Mouse (Mus musculus): ENCODE measurements around the gene Il3. TPM values are rescaled to one million over a fixed set of nuclear protein-coding genes. Genes with fewer than 3 reads are reported as not detected.

Gene Il3
- not detected in 2 replicates for polyA plus RNA-seq (2016; fragmentation: Nextera tagmentation; extraction: Ambion mirVana)

DNA sequence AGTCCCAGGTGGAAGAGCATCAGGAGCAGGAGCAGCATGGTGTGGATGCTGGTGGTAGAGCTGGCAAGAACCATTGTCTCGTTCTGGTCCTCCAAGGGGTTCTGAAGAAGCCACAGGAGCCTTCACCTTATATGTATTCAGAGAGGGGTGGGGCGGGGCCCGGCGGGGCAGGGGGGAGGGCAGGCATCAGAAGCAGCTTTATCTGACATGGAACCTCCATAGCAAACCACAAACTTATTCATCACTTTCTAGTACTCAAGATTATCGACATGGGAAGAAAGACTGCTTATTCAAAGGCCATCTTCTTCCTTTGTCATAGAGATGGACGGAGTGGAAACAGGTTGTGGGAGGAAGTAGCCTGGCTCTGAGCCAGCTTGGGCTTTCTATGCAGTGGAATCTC lies at the start of gene Il3:
Gene Il3 (minus strand): TSS at position 101 of the 400 bp plus-strand sequence.
- Histone ChIP-seq H3K36me3 (replicated peaks) (no peaks in the 10 kb centered on the region), H3K4me3 (no peak within 1 kb of the TSS), H3K4me1 (no peaks in the 10 kb centered on the region), H3K27ac (no peak within 1 kb of the TSS), H3K9me3 (no peaks in the 10 kb centered on the region), H3K27me3 (ENCODE audit: poor library complexity, severe bottlenecking) (no peaks in the 10 kb centered on the region)
- no peak for DNase-seq (ENCODE audit: extremely low spot score, low spot score)
- 84% methylated on average over 6 of the region's 6 CpGs for WGBS

DNA sequence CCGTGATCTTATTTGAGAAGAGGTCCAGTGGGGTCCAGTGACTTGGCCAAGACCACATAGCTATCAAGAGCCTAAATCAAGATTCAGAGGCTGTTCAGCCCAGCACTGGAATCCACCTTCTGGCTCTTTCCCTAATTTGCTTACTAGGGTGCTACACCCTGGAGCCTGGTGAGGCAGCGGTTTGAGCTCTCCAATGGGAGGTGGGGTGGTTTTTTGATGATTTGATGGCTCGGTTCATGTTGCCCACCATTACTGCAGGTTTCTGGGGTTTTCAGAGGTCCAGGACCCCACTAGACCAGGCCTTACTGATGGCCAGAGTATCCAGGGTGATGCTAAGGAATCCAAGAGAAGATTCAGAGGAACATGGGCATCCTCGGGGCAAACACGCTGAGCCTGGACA lies 48.3 kb upstream of the Il3 start:
- H3K4me1 ChIP-seq = peaks cover 52% of the 10 kb centered on the region
- WGBS = 90% methylated on average over 5 of the region's 5 CpGs
- H3K27me3 ChIP-seq (ENCODE audit: poor library complexity, severe bottlenecking) = no peaks in the 10 kb centered on the region
- peak overlapping the region; percentile 85 for H3K27ac ChIP-seq
- peaks cover 4% of the 10 kb centered on the region; the same call in 1 of the 2 replicates for H3K36me3 ChIP-seq (replicated peaks)
- no peaks in the 10 kb centered on the region for H3K9me3 ChIP-seq
- DNase-seq (ENCODE audit: extremely low spot score, low spot score) = no peak
- no peak overlapping the region for H3K4me3 ChIP-seq

DNA sequence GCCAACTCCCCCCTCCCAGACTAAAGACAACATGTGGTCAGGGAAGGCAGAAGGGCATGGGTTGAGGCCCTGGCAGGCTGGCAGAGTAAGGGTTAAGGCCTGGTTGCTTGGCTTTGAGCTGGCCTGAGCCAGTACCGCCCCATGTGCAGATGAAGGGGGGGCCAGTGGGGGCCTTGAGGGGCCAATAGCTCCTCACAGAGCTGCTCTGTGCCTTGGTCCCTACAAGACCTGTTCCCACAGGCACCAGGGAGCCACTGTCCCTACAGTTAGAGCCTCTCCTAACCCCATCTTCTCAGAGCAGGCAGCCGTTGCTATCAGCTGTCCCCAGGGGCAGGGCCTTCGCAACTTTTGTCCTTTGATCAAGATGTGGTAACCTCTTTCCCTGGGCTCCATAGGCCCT lies 47.7 kb upstream of the Il3 start:
- H3K4me3 ChIP-seq = no peak overlapping the region
- WGBS = 19% methylated on average over 3 of the region's 3 CpGs
- no peaks in the 10 kb centered on the region for H3K9me3 ChIP-seq
- H3K4me1 ChIP-seq = peaks cover 52% of the 10 kb centered on the region
- H3K27me3 ChIP-seq (ENCODE audit: poor library complexity, severe bottlenecking) = no peaks in the 10 kb centered on the region
- no peaks in the 10 kb centered on the region; the same call in 1 of the 2 replicates for H3K36me3 ChIP-seq (replicated peaks)
- H3K27ac ChIP-seq = peak overlapping the region; percentile 85
- peak; percentile 29 for DNase-seq (ENCODE audit: extremely low spot score, low spot score)

DNA sequence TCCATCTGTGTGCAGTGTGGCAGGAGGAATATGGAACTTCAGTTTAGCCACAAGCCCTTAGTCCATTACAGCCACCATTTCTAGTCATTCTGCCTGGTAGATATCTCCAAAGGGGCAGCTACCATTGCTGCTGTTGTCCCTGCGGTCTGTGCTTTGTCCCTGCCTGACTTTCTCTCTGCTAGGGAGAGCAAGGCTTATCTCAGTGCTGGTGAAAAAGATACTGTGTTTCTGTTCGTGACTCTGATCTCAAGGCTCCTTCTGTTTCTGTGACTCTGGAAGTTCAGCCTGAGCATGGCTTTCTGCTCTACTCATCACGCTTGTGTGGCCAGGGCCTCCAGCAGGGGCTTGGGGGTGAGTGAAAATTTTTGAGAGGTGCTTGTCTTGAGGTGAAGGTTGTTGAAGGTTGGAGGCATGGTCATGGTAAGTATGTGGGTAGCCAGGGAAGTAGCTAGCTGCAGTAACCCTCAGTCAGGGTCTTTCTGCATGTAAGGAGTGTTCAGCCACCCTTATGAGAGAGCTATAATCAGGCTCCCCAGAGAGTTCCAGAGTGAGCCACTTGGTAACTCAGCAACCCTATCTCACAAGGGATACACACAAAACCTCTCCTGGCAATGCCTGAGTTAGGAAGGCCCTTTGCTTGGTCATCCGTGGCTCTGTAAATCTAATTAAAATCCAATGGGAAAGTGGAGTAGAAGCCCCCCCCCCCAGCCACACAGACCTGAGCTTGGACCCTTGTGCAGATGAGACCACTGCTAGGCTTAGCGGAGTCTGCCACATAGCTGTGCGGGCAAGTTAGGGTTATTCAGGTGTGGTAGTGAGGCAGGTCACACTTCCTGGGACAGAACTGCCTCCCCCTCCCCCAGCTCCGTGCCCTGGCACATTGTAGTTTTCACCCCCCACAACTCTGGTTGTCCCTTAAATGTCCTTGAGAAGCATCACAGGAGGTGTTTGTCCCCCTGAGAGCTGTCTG lies 46.6 kb upstream of the Il3 start:
- Histone ChIP-seq H3K27ac (peak overlapping the region; percentile 85), H3K4me1 (peaks cover 52% of the 10 kb centered on the region), H3K9me3 (no peaks in the 10 kb centered on the region), H3K36me3 (replicated peaks) (no peaks in the 10 kb centered on the region), H3K4me3 (no peak overlapping the region), H3K27me3 (ENCODE audit: poor library complexity, severe bottlenecking) (no peaks in the 10 kb centered on the region)
- DNase-seq (ENCODE audit: extremely low spot score, low spot score) = no peak
- 76% methylated on average over 7 of the region's 7 CpGs for WGBS

DNA sequence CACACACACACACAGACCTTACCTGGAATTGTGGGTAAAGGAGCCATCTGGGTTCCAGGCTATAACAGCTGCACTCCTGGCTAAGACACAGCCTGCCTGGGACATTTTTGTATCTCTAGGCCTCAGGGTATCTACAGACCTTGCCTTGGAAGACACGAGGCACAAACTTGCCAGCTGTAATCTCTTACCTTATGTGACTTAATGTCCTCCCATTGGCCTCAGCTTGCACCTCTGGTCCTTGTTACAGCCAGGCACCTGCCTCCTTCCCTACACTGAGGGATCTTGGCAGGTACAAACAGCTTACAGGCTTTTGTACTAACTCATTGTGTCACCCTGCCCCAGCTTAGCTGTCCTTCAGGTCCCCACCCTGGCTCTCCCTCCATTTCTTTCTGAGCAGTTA lies 45.5 kb upstream of the Il3 start:
- no peak overlapping the region for H3K4me3 ChIP-seq
- 40% methylated on average over 1 of the region's 1 CpGs for WGBS
- H3K9me3 ChIP-seq = no peaks in the 10 kb centered on the region
- H3K36me3 ChIP-seq (replicated peaks) = no peaks in the 10 kb centered on the region
- DNase-seq (ENCODE audit: extremely low spot score, low spot score) = no peak
- peaks cover 52% of the 10 kb centered on the region for H3K4me1 ChIP-seq
- H3K27me3 ChIP-seq (ENCODE audit: poor library complexity, severe bottlenecking) = no peaks in the 10 kb centered on the region
- H3K27ac ChIP-seq = peak overlapping the region; percentile 85

- peak; percentile 67 for DNase-seq (ENCODE audit: extremely low spot score, low spot score)
- no peaks in the 10 kb centered on the region for H3K27me3 ChIP-seq (ENCODE audit: poor library complexity, severe bottlenecking)
- no peaks in the 10 kb centered on the region for H3K9me3 ChIP-seq
- H3K4me1 ChIP-seq = peaks cover 52% of the 10 kb centered on the region
- WGBS = 2% methylated on average over 5 of the region's 5 CpGs
- H3K27ac ChIP-seq = peak overlapping the region; percentile 85
- H3K36me3 ChIP-seq (replicated peaks) = no peaks in the 10 kb centered on the region
- 0 out of 2 replicates have a peak overlapping the region, but pooled peaks have one; percentile 6 for H3K4me3 ChIP-seq
These were observed 44.9 kb upstream of the Il3 start for GRCm38 (mm10) chr11:54312021-54312420.

- no peaks in the 10 kb centered on the region for H3K9me3 ChIP-seq
- no peaks in the 10 kb centered on the region for H3K27me3 ChIP-seq (ENCODE audit: poor library complexity, severe bottlenecking)
- peak overlapping the region; percentile 85 for H3K27ac ChIP-seq
- WGBS = 81% methylated on average over 2 of the region's 2 CpGs
- no peaks in the 10 kb centered on the region for H3K36me3 ChIP-seq (replicated peaks)
- DNase-seq (ENCODE audit: extremely low spot score, low spot score) = no peak
- H3K4me1 ChIP-seq = peaks cover 58% of the 10 kb centered on the region
- no peak overlapping the region for H3K4me3 ChIP-seq
These were observed 43.5 kb upstream of the Il3 start for GRCm38 (mm10) chr11:54310588-54310987.

DNA sequence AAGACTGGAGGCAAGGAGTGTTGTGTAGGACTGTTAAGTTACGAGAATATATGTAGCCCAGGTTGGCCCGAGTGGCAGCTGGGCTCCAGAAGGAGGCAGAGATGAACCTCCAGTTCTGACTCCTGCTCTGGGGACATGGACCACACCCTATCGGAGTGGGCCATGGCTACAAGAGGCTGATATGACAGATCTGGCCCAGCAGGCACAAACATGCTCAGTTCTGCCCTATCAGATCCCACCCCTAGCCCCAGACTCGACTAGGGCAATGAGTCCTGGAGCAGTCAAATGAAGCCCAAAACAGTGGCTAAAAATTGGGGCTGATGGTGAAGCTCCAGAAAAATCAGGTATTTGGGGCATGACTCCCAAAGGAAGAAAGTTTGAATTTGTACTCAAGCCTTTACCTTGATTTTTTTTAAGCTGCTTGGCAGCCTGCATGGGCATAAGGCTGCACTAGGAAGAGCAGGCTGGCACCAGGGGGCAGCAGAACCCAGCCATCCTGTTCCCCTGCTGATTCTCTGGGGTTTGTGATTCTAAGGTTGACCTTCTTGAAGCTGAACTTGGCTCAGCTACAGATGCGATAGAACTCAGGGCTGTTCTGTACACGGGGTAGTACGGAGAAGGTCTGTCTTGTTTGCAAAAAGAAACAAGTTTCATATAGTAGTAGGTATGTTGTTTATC lies 40.2 kb upstream of the Il3 start:
- H3K4me1 ChIP-seq = peaks cover 49% of the 10 kb centered on the region
- no peak overlapping the region for H3K27ac ChIP-seq
- H3K9me3 ChIP-seq = no peaks in the 10 kb centered on the region
- no peaks in the 10 kb centered on the region for H3K36me3 ChIP-seq (replicated peaks)
- peaks cover 20% of the 10 kb centered on the region; the same call in 1 of the 2 replicates for H3K27me3 ChIP-seq (ENCODE audit: poor library complexity, severe bottlenecking)
- no peak for DNase-seq (ENCODE audit: extremely low spot score, low spot score)
- H3K4me3 ChIP-seq = no peak overlapping the region
- 80% methylated on average over 7 of the region's 7 CpGs for WGBS

GRCm38 (mm10) chr11:54305331-54305730 lies 38.3 kb upstream of the Il3 start:
- no peaks in the 10 kb centered on the region for H3K36me3 ChIP-seq (replicated peaks)
- no peak overlapping the region for H3K27ac ChIP-seq
- H3K4me3 ChIP-seq = peak overlapping the region; percentile 82; the same call in 1 of the 2 replicates
- peaks cover 30% of the 10 kb centered on the region for H3K4me1 ChIP-seq
- H3K9me3 ChIP-seq = no peaks in the 10 kb centered on the region
- peaks cover 24% of the 10 kb centered on the region; the same call in 1 of the 2 replicates for H3K27me3 ChIP-seq (ENCODE audit: poor library complexity, severe bottlenecking)
- 72% methylated on average over 3 of the region's 3 CpGs for WGBS
- DNase-seq (ENCODE audit: extremely low spot score, low spot score) = no peak

DNA sequence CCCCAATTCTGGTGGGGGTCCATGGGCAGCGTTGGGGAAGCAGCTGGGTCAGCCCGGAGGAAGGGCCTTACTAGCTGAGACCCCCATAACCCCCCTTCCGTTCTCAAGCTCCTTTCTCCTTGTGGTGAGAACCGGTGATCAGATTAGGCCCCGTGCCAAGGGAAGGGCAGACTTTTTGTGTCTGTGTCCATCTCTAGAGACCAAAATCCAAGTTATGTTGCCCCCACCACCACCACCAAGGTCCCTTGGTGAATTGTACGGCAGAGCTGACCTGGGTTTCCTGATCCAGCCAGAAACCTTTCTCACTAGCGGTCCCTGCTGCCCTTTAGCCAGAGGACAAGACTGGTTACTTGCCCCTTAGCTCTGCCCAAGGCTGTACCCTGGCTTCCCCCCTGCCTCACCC lies 37.4 kb upstream of the Il3 start:
- H3K9me3 ChIP-seq = no peaks in the 10 kb centered on the region
- H3K4me1 ChIP-seq = peaks cover 30% of the 10 kb centered on the region
- H3K36me3 ChIP-seq (replicated peaks) = no peaks in the 10 kb centered on the region
- no peak for DNase-seq (ENCODE audit: extremely low spot score, low spot score)
- H3K27me3 ChIP-seq (ENCODE audit: poor library complexity, severe bottlenecking) = peaks cover 24% of the 10 kb centered on the region; the same call in 1 of the 2 replicates
- peak overlapping the region; percentile 82 for H3K4me3 ChIP-seq
- WGBS = under 1% methylated on average over 7 of the region's 7 CpGs
- peak overlapping the region; percentile 91 for H3K27ac ChIP-seq

DNA sequence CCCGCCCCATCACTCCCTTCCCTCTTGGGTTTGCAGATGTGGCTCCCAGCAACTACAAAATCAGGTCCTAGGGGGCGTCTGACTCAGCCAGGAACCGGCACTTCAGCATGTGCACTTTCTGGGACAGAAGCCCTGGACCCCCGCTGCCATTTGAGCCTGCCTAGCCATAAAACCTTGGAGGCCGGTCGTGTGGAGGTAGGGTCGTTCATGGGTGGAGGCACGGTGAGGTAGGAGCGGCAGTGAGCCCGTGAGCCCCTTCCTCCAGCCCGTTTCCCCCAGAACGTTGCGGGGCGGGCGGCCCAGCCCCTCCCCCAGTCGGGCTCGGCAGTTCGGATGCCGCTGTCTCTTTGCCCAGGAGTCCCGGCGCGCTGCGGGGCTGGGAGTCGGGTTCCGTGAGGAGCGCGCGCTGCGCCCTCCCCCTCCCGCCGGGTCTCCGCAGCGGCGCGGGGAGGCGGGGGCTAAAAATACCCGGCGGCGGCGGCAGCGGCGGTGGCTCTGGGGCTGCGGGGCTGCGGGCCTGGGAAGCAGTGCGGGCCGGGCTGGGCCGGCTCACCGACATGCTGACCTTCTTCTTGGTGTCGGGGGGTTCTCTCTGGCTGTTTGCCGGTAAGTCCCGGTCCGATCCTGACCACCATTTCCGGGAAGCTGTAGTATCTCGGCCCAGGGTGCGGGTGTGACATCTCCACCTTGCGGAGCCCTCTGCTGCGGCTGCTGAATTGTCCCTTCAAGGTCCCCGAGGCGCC lies 36.8 kb upstream of the Il3 start, which contains the start of gene Acsl6:
Gene Acsl6 (plus strand): TSS at position 71 of the 743 bp plus-strand sequence.
- under 1% methylated on average over 58 of the region's 59 CpGs for WGBS
- H3K9me3 ChIP-seq = 0 out of 2 replicates have a peak, but pooled peaks cover 2% of the 10 kb centered on the region
- H3K27me3 ChIP-seq (ENCODE audit: poor library complexity, severe bottlenecking) = peaks cover 24% of the 10 kb centered on the region; the same call in 1 of the 2 replicates
- peaks cover 30% of the 10 kb centered on the region for H3K4me1 ChIP-seq
- DNase-seq (ENCODE audit: extremely low spot score, low spot score) = peak; percentile 60
- H3K27ac ChIP-seq = peak within 1 kb of the TSS; percentile 91
- peak within 1 kb of the TSS; percentile 82 for H3K4me3 ChIP-seq
- no peaks in the 10 kb centered on the region for H3K36me3 ChIP-seq (replicated peaks)

- 18% methylated on average over 6 of the region's 6 CpGs for WGBS
- Histone ChIP-seq H3K4me1 (peaks cover 30% of the 10 kb centered on the region), H3K4me3 (peak overlapping the region; percentile 82), H3K27me3 (ENCODE audit: poor library complexity, severe bottlenecking) (peaks cover 24% of the 10 kb centered on the region; the same call in 1 of the 2 replicates), H3K36me3 (replicated peaks) (no peaks in the 10 kb centered on the region), H3K27ac (peak overlapping the region; percentile 91), H3K9me3 (0 out of 2 replicates have a peak, but pooled peaks cover 3% of the 10 kb centered on the region)
- peak; percentile 45 for DNase-seq (ENCODE audit: extremely low spot score, low spot score)
These were observed 36.1 kb upstream of the Il3 start for GRCm38 (mm10) chr11:54303076-54303727.

All from forebrain, embryonic 10.5 days (tissue).